Mouse (Mus musculus): ENCODE results near the gene Olfr1461.

Olfr1461 gene

DNA sequence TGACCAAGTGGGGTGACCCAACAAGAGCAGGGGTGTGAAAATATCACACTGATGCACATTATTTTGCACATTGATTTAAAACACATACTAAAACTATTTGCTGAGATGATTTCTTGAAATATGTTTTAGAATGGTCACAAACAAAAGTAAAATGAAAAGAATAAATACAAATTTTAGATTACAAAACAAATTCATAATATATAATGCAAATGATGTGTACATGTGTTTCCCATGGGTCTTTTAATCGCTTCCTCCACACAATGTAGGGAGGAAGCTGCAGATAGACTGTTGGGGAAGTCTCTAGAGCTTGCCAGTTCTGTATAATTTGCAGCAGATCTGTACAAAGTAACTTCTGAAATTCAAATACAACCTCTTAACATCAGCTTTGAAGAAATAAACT lies at the start of gene Olfr1461:
Olfr1461 (plus strand) TSS at position 301 of the 400 bp plus-strand sequence.
- DNase-seq (ENCODE audit: extremely low read depth, insufficient read length, low spot score), result no peak

DNA sequence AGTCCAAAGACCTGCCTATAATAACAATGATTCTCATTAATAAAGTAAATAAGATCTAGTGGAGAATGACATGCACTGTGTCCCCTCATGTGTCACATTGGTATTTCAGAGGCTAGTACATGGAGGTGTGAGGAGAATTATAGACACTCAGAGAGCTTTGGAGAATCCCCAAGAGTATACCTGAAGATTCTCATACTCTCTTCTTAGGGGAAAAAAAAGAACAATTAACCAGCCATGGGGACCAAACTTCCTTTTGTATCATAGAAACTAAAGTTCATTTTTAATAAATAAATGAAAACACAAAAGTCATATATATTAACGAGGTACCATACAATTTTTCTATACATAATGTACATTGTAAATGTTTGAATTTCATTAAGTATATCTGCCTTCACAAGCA lies 13.4 kb upstream of the Olfr1461 start, which contains the start of gene Olfr1459:
Olfr1459 (minus strand) TSS at position 101 of the 400 bp plus-strand sequence.
- DNase-seq (ENCODE audit: extremely low read depth, insufficient read length, low spot score), result no peak

DNA sequence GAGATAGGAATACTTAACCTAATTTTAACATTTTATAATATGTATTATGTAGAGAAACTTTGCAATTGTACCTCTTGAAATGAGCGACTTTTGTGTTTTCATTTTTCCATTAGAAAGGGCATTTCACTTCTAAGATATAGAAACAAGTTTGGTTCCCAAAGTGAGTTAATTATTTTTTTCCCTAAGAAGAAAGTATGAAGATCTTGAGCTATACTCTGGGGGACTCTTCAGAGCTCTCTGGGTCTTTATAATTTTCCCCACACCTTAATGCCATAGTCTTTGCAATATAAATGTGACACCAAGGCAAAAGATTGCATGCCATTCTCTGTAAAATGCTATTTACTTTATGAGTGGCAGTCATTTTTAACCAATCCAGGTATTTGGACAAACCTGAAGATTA lies 22.6 kb downstream of the Olfr1461 start, which contains the start of gene Olfr1462:
Olfr1462 (plus strand) TSS at position 301 of the 400 bp plus-strand sequence.
- DNase-seq (ENCODE audit: extremely low read depth, insufficient read length, low spot score), result no peak

All from 3134 (cell line).